Mouse (Mus musculus): ENCODE measurements around the gene Efna5.

- TF ChIP-seq CTCF (IDR thresholded peaks at IDR 0.05; ENCODE audit: extremely low read depth, insufficient read length, insufficient replicate concordance, low read depth, low read length), result no peak
- TF ChIP-seq POLR2A (IDR thresholded peaks at IDR 0.05; ENCODE audit: low read depth, low read length), result no peak
These were observed 274.4 kb downstream of the Efna5 start for GRCm38 (mm10) chr17:62606681-62607080.
